Mouse (Mus musculus) spleen, adult 18-20 months (tissue): ENCODE measurements around the gene Rsph14.
"Not testable (repeated sequence)": the region's sequence is repeated elsewhere in the genome, so short reads cannot be mapped to it uniquely, and the experiment has no call there.

Experiments used
- DNase-seq, 2 experiments: peaks; one replicate each; pipeline ENCODE4 v3.0.0; 2022; ENCODE audit warnings: mixed read lengths in 2 of 2

Rsph14 gene

GRCm38 (mm10) chr10:75052902-75053301 is 20.5 kb upstream of the Rsph14 start:
- DNase-seq = no peak

GRCm38 (mm10) chr10:75051364-75052074 is 19.1 kb upstream of the Rsph14 start:
- DNase-seq = no peak

- no peak for DNase-seq
Observed at GRCm38 (mm10) chr10:75048711-75049110, 16.3 kb upstream of the Rsph14 start.

DNA sequence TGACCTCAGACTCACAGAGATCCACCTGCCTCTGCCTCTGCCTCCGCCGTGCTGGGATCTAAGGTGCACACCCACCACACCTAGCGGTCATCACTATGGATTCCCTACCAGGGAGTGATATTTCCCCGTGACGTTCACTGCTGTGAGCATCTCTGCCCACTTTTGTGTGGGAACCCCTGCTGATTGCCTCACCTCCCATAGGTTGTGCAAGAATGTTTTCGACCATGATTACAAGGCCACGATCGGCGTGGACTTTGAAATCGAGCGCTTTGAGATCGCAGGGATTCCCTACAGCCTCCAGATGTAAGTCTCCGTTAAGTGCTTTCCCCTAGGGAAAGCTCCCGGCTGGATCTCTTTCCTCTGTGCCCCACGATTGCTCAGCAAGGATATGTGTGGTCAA is 13.4 kb upstream of the Rsph14 start:
- DNase-seq = no peak

DNA sequence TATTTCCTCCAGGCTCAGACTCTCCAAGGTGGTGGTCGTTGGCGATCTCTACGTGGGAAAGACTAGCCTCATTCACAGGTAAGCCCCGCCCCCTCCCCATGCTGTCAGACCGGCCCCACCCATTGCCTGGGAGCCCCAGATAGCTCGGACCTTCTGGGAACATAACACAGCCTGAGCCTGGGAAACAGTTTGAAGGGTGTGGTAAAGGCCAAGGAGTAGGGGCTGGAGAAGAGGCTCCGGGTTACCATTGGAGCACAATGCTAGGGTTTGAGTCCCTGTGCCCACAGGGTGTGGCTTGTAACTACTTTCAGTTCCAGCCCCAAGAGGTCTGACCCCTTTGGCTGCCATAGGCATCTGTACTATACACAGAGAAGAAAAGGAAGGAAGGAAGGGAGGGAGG is 12.1 kb upstream of the Rsph14 start:
- DNase-seq = no peak

GRCm38 (mm10) chr10:75042060-75042459 is 9.7 kb upstream of the Rsph14 start:
- DNase-seq = not testable (repeated sequence)

GRCm38 (mm10) chr10:75036883-75037379 is 4.5 kb upstream of the Rsph14 start, which contains the start of gene Rab36:
Rab36 (plus strand) TSS chr10:75037058.
- DNase-seq = peak; percentile 71 to 76

GRCm38 (mm10) chr10:75031345-75032114 is 856 bp downstream of the Rsph14 start:
- DNase-seq = no peak

GRCm38 (mm10) chr10:75030234-75030633 is 2.2 kb downstream of the Rsph14 start:
- no peak for DNase-seq

- no peak for DNase-seq
Observed at GRCm38 (mm10) chr10:75029677-75030076, 2.7 kb downstream of the Rsph14 start.

DNA sequence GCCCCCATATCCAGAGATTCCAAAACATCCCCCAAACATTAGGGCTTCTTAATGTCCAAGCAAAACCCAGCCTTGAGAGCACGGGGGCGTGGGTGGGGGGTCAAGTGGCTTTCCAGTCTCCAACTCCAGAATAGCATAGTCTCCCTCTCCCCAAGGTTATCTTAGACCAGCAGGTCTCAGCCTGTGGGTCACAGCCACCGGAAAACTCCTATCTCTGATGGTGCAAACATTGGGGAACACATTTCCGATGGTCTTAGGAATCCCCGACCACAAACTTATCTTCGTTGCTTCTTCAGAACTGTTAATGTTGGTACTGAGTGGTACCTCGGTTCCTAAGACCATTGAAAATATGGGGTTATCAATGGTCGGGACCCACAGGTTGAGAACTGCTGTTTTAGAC is 3.6 kb downstream of the Rsph14 start:
- no peak for DNase-seq

GRCm38 (mm10) chr10:75026491-75026890 is 5.9 kb downstream of the Rsph14 start:
- no peak for DNase-seq

DNA sequence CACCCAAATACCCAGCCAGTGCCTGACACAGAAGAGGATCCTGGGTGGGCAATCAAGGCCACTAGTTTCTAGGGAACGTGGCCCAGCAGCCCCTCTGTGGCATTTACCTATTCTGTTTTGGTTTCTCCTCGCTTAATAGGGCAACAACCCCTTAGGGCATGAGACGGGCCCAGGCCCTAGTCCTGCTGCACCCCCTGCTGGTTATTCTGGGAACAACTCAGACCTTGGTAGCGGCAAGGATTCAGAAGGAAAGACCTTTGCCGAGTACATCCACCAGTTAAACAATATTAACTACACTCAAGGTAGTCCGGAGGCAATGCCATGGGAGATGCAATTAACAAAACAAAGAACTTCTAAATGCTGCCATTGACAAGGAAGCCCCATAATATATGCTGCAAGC is 11.2 kb downstream of the Rsph14 start:
- peak; percentile 22 to 65 for DNase-seq

DNA sequence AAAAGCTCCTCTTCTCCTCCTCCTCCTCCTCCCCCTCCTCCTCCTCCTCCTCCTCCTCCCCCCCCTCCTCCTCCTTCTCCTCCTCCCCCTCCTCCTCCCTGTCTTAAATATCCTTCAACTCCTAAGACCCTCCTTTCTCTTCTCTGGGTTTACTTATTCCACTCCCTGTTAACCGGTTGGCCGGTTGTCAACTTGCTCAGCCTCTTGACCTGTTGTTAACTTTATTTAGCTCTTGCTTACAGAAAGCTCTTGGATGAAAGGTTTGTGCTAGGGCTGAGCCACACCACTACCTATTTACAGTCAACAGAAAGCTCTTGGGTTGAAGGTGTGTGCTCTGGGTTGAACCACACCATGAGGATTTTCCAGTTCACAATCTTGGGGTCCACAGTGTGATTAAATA is 12.1 kb downstream of the Rsph14 start:
- DNase-seq = no peak

DNA sequence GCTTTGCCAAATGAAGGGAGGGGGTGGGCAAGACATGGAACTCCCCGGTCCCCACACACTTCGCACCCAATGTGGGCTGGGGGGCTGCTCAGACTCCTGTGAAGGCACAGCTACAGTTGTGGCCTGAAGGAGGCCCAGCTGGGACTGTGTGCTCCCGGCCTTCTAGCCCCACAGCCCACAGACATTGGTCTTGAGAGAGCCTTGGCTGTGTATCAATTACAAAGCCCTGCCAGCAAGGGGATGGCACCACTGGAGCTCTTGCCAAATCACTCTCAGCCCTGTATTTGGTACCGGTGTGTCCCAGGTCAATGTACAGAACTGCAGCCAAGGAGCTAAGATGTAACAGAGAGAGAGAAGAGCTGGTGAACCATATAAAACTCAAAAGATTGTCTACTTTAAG is 15.9 kb downstream of the Rsph14 start:
- DNase-seq = no peak

DNA sequence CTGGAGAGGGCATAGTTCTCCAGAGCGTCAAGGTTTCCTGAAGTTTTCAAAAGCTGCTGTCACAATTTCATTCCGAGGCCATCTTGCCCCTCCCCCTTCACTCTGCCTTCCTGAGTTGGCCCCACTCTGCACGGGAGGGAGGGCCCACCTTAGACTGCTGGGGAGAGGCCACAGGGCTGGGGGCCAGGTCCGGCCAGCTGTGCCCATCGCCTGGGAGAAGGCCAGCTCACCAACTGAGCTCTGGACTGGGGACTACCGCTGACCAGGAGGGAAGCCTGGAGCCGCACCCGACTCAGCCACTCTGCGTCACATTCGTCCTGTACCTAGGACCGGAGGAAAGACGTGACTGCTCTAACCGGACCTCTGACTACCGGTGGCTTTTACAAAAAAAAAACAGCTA is 16.9 kb downstream of the Rsph14 start:
- DNase-seq = no peak

- no peak for DNase-seq
Observed at GRCm38 (mm10) chr10:75010704-75011103, 21.7 kb downstream of the Rsph14 start.

DNA sequence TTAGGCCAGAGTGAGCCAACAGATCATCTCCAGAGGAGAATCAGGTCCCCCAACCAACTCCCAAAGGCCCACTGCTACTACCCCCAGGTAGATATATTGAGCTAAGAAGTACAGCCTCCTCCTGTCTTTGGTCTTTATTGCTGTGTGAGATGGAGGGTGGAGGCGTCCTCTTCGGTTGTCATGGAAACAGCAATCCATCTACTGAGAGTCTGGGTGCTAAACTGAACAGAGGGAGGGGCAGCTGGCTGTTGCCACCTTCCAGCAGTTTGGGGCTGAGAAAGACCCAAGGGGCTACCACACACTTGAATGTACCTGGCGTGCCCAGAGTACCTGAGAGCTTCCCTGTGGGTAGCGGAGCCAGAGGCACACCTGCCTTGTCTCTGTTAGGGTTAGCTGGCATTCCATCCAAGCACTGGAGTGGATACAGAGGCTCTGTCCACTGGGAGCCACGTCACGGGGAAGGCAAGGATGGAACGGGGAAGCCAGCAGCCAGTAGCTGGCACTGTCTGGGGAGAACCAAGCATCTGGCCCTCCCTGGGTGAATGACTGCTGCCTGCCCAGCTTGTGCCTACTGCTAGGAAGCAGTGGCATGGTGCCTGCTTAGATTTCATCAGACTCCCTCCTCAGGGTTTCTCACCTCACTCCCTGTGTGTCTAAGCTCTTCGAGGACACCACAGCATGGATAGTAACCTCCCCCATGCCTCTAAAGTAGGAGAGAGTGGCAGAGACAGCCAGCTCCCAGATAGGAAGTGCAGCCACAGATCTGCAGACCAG is 25.3 kb downstream of the Rsph14 start:
- no peak for DNase-seq

DNA sequence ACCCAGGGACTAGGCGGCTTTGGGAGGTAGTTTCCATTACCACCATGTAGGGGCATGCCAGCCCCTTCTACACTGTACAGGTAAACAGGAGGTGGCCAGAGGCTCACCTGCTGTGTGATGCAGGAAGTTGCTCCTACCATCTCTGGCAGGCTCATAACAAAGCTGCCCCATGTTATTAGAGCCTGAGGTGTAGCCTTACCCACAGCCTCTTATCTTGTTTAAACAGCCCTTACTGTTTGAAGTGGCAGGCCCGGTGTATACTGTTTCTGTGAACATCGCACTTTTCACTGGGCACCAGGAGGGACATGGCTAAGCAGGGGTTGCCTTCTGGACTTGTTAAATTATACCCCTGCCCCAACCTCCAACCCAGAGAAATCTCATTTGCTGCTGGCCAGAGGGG is 28.3 kb downstream of the Rsph14 start:
- no peak for DNase-seq

GRCm38 (mm10) chr10:75001391-75001790 is 31.0 kb downstream of the Rsph14 start:
- DNase-seq = no peak

GRCm38 (mm10) chr10:74995377-74995776 is 37.0 kb downstream of the Rsph14 start:
- DNase-seq = no peak

DNA sequence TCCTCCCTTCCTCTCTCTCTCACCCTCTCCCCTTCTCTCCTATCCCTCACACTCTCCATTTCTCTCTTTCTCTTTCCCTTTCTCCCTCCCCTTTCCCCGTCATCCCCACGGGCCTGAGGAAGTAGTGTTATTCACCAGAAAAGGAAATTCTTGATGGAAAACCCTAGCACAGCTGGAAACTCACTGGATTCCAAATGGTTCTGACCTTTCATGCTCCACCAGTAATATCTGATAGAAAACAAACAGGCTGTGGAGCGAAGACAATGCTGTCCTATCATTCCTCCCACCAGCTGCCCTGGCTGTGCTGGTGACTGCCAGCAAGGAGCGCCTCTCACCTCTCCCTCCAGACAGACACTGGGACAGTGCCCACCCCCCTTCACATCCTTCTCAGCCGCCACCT is 37.5 kb downstream of the Rsph14 start:
- DNase-seq = no peak

GRCm38 (mm10) chr10:74990584-74991322 is 41.6 kb downstream of the Rsph14 start:
- no peak for DNase-seq
